Mouse (Mus musculus) ES-CJ7 (cell line): ENCODE measurements around the gene Ptprj.

Experiments
- DNase-seq: peaks from one replicate; pipeline ENCODE4 v3.0.0; 2011; ENCODE audit warnings: low read depth, low spot score

The Ptprj gene

DNA sequence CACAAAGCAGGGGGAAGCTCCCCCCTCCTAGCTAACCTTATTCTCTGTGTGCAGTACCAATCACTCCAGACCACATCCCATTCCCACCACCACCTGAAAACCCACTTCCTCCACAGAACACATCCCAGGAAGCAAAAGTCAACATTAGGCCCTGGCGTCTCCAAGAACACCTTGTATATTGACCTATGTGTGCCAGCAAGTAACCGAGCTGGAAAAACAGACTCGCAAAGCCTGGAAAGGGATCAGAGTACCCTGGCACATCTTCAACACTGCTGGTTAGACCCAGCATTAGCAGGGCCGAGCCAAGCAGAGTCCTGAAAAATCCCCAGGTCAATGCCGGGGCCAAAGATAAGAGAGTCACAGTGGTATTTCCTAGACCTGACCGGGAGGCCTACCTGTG is 58.0 kb downstream of the Ptprj start:
- DNase-seq: no peak

DNA sequence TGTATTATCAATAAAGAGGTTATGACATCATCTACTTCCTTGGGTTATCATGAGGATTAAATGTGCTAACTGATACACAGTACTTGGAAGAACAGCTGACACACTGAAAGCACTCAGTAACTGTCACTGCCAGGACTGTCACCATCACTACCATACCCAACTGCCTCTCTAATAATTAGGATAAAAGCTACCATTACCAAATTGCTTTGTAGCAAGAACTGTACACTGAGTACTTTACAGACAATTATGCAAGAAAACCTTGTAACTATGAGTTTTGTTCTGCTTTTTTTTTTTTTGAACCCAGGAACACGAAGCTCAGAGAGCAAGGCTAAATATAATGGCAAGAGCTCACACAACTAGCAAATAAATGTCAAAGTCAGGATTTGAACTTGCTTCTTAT is 58.5 kb downstream of the Ptprj start:
- DNase-seq: no peak

DNA sequence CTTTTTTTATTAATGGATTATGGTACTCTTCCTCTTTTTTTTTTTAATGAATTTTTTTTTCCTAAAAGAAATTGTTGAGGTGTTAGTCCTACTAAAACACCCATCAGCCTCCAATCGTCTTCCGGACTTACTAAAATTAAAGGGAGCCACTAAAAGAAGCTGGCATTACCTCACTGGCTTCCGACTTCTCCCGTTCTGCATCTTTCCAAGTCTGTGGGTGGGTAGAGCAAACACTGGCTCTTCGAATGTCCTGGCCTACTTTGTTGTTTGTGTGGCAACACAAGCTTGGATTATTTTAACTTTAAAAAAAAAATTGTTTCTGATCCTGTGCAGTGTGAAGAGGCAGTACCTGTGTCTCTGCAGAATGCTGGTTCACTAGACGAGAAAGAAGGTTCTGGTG is 62.2 kb downstream of the Ptprj start:
- DNase-seq: no peak

DNA sequence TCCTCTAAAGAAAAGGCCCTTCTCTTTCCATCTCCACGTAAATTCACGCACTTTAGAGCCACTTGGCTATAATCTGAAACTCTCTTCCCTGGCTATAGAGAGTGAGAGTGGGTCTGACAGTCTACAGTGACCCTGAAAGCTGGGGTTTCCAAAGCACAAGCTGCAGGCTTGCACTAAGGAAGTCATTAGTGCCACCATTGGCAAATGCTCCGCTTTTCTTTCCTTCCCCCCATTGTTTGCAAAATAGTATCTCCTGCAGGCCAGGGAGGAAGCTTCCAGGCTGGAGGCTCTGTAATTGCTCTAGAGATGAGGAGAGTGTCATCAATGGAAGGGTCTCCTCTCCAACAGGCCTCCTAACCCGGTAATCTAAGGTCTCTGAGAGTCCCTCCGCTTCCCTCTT is 65.5 kb downstream of the Ptprj start:
- no peak for DNase-seq

DNA sequence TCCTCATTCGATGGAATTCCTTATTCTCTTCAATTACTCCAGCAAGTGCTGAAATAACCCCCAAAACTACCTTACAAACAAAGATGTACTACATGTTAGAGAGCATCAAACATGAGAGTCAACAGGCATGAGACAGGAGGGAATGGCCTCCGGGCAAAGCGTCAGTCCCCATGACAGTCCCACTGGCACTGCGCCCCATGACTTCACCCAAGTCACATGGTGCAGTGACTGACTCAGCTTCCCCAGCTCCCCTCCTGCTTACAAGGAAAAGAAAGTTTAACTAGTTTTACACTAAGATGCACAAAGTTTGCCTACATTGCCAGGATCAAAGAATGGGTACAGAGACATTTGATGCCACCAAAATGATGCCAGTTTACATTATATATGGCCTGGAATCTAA is 71.2 kb downstream of the Ptprj start:
- no peak for DNase-seq

DNA sequence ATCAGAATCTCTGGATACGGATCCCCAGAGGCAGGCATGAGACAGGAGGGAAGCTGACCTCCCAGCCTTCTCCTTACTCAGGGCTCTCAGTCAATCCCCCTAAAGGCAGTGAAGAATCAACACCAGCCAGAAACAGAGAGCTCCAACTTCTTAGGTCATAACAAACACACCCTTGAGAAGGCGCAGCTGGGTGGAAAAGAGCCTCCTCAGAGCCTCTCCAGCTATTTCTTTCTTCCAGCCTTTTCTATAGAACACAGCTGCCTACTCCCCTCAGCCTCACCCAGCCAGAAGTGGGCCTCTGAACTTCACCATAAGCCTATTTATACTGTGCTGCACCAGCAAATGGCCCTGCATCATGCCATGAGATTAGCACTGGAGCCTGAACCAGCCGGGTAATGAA is 74.3 kb downstream of the Ptprj start:
- DNase-seq: no peak

DNA sequence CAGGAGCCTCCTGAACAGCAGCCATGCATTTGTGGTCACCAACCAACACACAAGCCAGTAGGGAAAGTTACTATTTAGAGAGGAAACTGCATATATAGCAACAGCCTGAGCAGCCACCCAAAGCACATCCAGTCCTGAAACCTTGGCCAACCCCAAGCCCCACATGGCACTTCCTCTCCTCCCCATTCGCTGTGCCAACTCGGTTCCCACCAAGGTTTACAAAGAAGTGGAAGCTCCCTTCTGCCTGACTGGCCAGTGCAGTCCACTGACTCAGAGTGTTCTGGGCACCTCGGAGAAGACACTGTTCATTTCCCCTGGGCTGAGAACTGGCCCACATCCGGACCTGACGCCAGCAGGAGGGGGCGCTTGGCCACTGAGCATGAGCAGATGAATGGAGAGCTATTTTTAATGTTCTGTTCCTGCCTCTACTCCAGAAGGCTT is 75.7 kb downstream of the Ptprj start:
- no peak for DNase-seq

DNA sequence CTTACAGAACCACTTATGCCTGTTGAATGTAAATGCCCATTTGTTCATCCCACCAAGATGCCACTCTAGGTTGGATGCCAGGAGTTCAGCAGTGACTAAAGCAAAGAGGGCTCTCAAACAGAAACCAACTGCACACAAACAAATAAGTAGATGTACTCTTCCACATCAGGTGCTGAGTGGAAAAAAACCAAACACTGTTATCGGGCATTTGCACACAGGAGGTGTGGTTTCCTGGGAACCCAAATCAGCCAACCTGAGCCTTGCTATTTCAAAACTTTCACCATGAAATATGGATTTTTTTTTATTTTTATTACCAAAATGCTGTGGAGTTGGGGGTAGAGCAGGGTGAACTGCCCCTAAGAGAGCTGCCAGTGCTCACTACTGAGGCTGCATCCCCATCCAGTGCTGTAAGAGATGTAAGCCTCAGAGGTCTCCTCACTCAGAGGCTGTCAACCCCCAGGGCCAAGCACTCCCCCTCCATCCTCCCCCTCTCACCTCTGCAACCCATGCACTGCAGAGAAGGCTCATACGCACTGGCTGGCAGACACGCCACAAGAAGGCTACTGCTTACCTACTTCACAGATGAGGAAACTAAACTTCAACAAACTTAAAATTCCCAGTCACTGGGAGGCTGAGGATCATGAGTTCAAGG is 77.1 kb downstream of the Ptprj start:
- DNase-seq: no peak

DNA sequence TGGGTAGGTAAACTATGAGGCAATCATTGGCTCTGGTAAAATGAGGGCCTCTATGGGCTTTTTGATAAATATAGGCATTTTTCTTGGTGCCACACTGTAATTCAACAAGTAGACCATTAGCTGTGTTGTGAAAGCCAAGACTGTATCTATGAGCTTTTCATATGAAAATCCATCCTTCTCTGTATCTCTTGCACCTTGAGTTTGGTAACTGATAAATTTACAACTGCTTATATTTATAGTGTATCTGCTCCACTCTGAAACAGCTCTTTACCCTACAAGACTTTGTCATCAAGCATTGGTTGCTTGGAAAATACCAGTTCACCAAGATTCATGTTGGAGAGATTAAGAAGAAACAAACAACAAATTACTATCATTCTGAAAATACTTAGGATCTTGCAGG is 77.7 kb downstream of the Ptprj start:
- no peak for DNase-seq

DNA sequence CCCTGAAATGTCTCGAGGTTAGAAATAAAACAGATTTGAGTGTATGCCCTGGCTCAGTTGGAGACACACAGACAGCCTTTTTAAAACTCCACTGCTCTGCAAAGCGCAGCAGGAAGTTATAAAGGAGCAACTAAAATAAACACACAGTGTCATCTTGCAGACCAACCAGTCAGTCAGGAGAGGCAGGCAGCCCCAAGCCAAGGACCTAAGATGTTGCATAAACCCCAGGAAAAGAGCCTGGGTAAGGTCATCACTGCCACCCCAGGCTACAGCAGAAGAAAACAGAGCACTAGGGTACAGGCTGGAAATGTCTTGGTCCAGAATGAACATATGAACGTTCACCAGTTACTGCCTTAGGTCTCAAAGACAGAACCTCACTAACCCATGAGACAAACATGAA is 78.7 kb downstream of the Ptprj start:
- no peak for DNase-seq

DNA sequence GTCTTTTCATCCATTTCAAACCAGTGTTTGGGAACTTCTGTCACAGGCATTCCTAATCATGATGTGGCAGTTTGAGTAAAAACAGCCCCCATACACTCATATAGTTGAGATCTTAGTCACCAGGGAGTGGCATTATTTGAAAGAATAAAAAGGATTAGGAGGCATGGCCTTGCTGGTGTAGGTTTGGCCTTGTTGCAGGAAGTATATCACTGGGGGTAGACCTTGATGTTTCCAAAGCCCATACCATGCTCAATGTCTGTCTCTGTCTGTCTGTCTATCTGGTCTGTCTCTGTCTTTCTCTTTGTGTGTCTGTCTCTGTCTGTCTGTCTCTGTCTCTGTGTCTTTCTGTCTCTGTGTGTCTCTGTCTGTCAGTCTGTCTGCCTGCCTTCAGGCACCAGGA is 79.6 kb downstream of the Ptprj start:
- DNase-seq: no peak

DNA sequence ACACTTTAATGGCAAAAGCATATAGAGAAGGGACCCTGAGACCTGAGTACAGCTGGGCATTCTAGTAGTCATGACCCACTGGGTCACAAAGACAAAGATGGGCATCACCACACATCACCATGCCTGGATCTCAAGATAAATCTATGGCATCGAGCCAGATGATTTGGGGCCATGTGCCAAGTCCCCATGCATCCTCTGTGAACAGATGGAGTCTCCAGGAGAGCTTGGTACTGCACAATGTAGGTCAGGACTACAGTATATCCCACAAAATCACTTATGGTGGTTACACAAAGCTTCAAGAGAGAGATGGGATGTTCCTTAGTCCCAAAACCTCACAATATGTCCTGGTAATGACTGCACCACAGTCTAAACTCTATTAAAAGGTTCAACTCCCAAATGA is 81.4 kb downstream of the Ptprj start:
- DNase-seq: no peak

DNA sequence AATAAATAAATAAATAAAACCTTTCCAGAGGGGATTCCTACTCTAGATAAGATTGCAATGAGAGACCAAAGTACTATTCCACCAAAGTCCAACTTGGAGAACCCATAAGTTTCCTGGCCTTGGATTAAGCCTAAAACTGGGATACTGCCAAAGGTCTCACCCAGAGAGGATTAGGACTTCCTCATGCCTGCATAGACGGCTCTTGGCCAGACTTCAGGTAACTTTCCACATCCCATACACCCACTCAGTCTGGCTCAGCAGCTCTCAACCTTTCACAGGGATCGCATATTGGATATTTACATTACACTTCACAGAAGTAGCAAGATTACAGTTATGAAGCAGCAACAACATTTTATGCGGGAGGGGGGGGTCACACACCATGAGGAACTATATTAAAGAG is 82.9 kb downstream of the Ptprj start:
- no peak for DNase-seq

DNA sequence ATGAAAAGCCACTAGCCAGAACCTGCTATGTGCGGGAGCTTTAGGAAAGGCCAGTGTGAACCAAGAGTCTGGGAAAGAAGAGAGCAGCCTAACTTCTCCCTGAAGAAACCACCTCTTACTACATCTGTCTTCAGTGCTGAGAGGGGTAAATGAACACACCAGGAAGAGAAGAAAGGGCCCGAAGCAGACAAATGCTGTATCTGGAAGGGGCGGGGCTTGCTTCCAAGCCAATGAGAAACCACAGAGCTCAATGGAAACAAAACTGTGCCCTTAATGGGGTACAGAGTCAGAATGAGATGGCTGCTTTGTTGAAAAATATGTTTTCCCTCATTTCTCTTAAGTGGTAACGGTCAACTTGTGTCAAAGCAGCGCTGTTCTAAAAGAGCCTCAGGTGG is 83.8 kb downstream of the Ptprj start:
- DNase-seq: no peak

DNA sequence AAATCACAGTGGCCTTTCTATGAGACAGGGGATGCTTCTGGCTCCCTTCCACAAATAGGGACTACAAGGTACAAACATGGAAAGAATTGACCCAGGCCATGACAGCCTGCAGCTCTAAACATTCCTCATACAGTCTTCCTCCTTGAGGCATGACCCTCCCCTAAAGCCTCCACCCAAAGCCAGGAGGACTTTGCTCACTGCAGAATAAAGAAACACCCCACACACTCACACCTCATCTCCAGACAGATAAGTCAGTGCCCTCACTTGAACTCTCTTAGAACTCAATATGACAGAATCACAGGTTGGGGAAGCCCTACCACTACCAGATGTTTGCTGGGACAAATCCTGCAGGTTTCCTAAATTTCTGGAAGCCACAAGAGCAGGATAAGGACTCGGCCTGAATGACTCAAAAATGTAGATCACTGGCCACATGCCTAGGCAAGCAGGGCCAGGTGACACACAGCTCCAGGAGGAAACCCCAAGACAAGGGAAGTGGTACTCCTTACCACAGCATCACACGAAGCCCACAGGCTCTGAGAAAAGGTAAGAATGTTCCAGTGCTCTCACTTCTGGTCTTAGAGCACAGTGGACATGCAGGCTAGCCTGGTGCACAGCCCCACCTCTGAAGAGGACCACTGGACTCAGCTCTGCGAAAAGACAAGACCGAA is 84.3 kb downstream of the Ptprj start:
- DNase-seq: no peak

DNA sequence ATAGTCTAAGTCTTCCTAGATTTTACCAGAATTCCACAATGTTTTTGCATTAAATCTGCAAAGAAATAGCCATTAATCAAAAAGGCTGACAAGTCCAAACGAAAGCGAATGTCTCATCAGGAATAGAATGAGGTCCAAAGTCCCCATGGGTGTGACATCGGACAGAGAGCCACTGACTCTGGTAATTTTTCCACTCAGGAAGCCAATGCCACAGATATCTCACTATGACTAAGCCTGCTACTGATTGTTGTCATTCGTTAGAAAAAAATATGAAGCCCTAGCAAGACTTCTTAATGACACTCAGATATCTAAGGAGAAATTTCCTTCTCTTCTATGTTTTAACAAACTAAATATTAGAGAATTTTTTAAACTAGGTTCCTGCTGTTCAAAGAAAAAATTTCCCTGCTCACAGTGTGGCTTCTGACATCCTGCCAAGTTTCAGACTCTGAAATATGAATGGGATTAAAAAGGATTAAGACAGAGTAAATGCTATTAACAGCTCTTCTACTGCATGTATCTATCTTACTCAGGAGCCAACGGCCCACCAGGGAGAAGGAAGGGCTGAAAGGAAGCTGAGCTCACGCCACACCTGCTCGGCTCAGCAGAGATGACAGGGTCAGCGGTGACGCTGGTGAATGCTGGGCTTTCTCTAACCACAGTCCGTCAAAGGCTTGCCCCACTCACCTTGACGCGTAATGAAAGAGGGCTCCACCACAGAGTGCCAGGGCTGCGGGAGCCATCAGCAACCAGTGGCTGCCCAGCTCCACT is 90.0 kb downstream of the Ptprj start:
- DNase-seq: no peak

DNA sequence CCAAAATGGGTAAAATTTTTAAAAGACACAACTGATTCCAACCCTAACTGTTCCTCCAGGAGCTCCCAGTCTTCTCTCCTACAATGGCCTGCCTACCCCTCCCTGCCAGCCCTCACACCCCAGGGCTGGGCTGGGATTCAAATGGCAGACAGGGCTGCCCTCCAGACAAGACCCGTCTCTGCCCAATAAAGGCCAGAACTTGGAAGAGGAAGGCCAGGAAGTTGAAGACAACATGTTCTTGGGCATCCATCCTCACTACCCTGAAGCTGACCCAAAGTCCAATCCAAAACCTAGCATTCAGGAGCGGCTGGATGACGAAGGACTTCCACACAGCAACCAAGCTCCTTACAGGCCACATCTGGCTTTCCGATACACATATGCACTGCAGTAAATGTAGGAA is 90.6 kb downstream of the Ptprj start:
- DNase-seq: no peak

DNA sequence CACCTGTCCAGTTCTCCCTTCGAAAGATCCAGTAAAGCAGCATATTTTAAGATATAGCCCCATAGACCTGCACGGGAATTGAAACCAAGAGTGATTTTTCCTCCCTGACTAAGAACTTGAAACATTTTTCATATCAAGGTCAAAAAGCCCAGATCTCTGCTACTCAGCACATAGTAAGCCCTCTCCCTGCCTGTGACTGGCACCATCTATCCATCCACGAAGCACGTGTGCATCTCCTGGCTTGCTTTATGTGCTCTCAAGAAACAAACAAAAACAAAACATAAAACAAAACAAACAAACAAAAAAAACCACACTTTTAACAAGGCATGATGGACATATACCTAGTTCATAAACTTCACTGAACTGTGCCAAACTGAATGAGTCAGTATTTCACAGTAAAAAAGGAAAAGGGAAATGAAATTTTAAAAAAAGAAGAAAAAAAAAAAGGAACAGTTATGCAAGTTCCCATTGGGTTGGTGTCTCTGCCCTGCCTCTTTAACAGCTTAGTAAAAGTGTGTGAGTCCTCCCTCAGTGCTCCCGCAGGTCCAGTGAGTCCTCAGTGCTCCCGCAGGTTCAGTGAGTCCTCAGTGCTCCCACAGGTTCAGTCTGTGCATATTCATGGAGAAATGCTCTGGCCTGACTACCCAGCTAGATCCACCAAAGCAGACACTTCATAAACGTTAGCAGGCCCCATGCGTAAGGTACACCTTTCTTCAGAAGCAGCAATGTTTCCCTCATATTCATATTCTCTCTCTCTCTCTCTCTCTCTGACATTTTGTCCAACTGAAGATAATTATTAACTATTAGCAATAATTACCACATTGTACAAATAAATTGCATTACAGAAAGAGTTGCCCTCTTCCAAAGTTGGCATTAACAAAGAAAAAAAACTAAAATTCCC is 91.5 kb downstream of the Ptprj start:
- DNase-seq: no peak

DNA sequence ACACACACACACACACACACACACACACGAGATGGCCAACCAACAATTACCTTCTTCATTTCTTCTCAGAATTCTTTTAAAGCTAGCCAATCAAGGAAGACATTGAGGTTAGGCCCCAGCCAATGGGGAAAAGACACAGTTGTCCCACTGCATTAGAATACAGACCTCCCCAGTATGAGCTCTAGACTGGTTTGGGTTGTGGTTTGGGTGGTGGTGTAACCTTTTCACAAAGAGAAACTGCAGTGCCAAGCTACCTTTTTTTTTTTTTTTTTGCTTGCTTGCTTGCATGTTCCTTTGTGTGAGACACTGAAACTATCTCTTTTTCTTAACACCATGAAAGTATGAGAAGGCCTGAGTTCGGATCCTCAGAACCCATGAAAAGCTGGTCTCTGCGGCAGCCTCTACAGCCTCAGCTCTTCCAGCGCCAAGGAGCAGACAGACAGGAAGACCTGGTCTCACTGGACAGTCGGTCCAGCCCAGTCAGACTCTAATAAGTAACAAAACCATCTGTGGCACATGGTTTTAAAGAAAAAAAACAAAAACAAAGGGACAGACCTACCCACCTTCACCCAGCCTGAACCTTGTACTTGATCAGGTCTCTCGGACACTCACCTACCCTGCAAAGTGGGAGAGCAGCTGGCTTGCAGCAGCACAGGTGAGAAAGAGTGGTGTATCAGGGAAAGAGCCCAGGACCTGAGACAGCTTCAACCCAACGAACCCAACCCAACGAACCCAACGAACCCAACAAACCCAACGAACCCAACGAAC is 92.8 kb downstream of the Ptprj start:
- DNase-seq: no peak

DNA sequence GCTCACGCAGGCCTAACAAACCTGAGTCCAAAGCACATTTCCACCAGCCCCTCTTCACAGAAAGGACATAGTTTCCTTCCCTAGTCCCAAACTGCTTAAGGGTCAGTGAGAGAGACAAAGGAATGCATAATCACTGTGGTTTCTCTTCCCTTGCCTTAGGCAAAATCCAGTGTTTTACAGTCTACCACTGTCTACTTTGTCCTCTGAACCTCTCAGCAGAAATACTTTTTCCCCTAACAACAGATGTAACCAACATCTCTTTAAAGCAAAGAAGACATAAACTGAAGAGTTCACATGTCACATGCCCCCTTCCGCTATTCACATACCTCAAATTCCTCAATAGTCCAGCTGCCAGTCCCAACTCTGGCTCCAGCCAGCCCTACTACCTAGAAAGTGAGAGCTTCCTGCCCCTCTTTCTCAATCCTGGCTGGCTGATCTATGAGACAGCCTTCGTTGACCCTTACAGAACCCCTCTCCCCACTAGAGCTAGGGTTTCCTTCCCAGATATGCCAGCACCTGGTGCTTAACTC is 94.2 kb downstream of the Ptprj start:
- peak; percentile 25 for DNase-seq

DNA sequence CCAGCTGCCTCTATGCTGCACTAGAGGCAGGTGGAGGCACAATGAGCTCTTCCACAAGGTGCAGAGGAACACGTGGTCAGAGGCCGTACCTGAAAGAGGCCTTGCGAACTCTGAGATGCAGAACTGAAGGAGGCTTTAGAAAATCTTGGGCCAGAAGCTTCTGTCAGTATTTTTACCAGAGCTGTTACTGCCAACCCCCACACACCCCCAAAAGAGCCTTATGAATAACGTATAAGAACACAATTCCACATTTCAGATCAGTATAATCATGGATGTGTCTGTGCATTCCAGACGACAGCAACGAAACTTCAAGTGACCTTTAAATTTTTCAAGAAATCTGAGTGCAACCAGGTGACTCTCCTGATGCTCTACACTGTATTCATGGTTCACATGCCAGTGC is 98.9 kb downstream of the Ptprj start:
- no peak for DNase-seq
